Mouse (Mus musculus) liver, embryonic 15.5 days (tissue): ENCODE results near the gene P2ry13. TPM values are rescaled to one million over a fixed set of nuclear protein-coding genes. Genes with fewer than 3 reads are reported as not detected.

Experiments
- ATAC-seq: fragments of 200-750 bp; cut with Nextera tagmentation; 2 replicates; pipeline ENCODE4 v1.8.0; 2017; ENCODE audit warnings: moderate number of reproducible peaks, mild to moderate bottlenecking, moderate library complexity; ENCODE audit not compliant: insufficient read depth
- H3K27ac ChIP-seq: fragments of 300-500 bp; sonication (generic); replicated peaks from 2 replicates; pipeline ENCODE4 v1.5.1; 2015; ENCODE audit warnings: mild to moderate bottlenecking, inconsistent platforms
- H3K27me3 ChIP-seq: fragments of 300-500 bp; sonication (generic); 2 replicates; pipeline ENCODE4 v1.6.1; 2015; ENCODE audit warnings: mild to moderate bottlenecking, inconsistent platforms
- H3K36me3 ChIP-seq: fragments of 300-500 bp; sonication (generic); replicated peaks from 2 replicates; pipeline ENCODE4 v1.6.1; 2015; ENCODE audit warnings: moderate library complexity, mild to moderate bottlenecking, inconsistent platforms
- H3K4me1 ChIP-seq: fragments of 300-500 bp; sonication (generic); replicated peaks from 2 replicates; pipeline ENCODE4 v1.6.1; 2015; ENCODE audit warnings: inconsistent platforms
- H3K4me2 ChIP-seq: fragments of 300-500 bp; sonication (generic); 2 replicates; pipeline ENCODE4 v1.6.1; 2015; ENCODE audit warnings: moderate library complexity, mild to moderate bottlenecking, inconsistent platforms
- H3K4me3 ChIP-seq: fragments of 300-500 bp; sonication (generic); replicated peaks from 2 replicates; pipeline ENCODE4 v1.5.1; 2015; ENCODE audit warnings: mild to moderate bottlenecking, inconsistent platforms
- H3K9ac ChIP-seq: fragments of 300-500 bp; sonication (generic); 2 replicates; pipeline ENCODE4 v1.6.1; 2015; ENCODE audit warnings: moderate library complexity, mild to moderate bottlenecking, inconsistent platforms
- H3K9me3 ChIP-seq: fragments of 300-500 bp; sonication (generic); replicated peaks from 2 replicates; pipeline ENCODE4 v1.6.1; 2016; ENCODE audit warnings: inconsistent platforms
- WGBS: fragments of 180-500 bp; shearing (Covaris S2); methylation state at CpG from one replicate; pipeline ENCODE4 v1.1.7; 2015; ENCODE audit warnings: mixed read lengths; ENCODE audit not compliant: insufficient replicate concordance; 5-methylcytosine and 5-hydroxymethylcytosine counted together
- polyA plus RNA-seq: library from polyadenylated mRNA; unstranded; fragments of >200 nt; fragmentation: Nextera tagmentation; extraction: Ambion mirVana; gene quantifications from 2 replicates; pipeline ENCODE4 v1.2.1, GENCODE M21; 2015

Gene P2ry13
- polyA plus RNA-seq, 1 experiment from 2014 or later: 3.2 TPM

DNA sequence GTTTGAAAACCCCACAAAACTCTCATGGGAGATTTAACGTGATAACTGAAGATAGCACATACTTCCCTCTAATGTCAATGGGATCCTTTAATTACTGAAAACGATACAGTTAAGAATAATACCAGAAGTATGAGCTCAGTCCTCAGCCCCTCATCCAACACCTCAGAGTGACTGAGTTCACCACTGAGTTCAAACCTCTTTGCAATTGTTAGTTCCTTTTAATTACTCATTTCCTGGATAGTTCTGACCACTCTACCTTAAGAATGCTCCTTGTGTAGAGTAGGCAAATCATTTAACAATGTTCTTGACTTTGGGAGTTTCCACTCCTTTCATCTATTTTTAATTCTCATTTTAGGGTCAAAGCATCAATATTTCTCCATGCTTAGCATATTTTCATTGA lies 8.6 kb upstream of the P2ry13 start:
- 56% methylated on average over 2 of the region's 2 CpGs for WGBS
- Histone ChIP-seq H3K4me3 (no peak overlapping the region), H3K27me3 (no peaks in the 10 kb centered on the region), H3K4me2 (no peak overlapping the region), H3K9me3 (no peaks in the 10 kb centered on the region), H3K36me3 (no peaks in the 10 kb centered on the region), H3K4me1 (no peaks in the 10 kb centered on the region), H3K27ac (no peak overlapping the region), H3K9ac (no peak overlapping the region)
- ATAC-seq: no peak

DNA sequence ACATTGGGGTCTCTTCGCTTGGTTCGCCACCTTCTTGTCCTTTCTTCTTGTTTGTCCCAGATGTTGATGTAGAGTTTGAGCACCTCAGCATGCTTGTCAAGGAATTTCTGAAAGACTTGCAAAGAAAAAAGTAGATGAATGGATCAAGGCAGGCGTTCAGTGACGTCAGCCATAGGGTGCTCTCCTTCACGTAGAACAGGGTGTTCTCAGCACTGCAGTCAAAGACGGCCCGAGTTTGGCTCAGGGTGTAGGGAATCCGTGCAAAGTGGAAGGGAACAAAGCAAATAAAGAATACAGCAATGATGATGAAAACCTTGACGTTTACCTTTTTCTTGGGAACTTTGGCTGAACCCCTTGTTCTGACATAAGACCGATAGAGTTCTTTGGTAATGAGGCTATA lies 6.5 kb upstream of the P2ry13 start:
- no peak overlapping the region for H3K4me2 ChIP-seq
- no peak overlapping the region for H3K27ac ChIP-seq
- H3K27me3 ChIP-seq: no peaks in the 10 kb centered on the region
- WGBS: 70% methylated on average over 10 of the region's 10 CpGs
- no peaks in the 10 kb centered on the region for H3K4me1 ChIP-seq
- H3K36me3 ChIP-seq: no peaks in the 10 kb centered on the region
- H3K4me3 ChIP-seq: no peak overlapping the region
- H3K9me3 ChIP-seq: no peaks in the 10 kb centered on the region
- no peak overlapping the region for H3K9ac ChIP-seq
- no peak for ATAC-seq

DNA sequence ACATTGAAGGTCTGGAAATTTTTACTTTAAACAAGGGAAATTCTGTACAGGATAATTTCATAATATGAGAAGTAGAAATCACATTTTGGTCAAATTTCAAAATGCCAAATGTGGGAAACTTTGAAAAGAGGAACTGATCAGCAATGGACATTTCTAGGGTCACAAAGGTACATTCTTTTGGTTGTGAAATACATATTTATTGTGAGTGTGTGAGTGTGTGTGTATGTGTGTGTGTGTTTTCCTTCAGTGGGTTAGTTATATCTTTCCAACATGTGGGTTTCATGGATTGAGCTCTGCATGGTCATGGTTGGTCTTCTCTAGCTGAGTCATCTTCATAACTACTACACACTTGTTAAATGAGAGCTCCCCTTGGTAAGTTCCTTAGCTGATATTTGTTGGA lies 1.7 kb upstream of the P2ry13 start:
- Histone ChIP-seq H3K36me3 (no peaks in the 10 kb centered on the region), H3K27ac (no peak overlapping the region), H3K9ac (no peak overlapping the region), H3K4me3 (no peak overlapping the region), H3K9me3 (no peaks in the 10 kb centered on the region), H3K4me2 (no peak overlapping the region), H3K4me1 (0 out of 2 replicates have a peak, but pooled peaks cover 3% of the 10 kb centered on the region), H3K27me3 (no peaks in the 10 kb centered on the region)
- no peak for ATAC-seq

DNA sequence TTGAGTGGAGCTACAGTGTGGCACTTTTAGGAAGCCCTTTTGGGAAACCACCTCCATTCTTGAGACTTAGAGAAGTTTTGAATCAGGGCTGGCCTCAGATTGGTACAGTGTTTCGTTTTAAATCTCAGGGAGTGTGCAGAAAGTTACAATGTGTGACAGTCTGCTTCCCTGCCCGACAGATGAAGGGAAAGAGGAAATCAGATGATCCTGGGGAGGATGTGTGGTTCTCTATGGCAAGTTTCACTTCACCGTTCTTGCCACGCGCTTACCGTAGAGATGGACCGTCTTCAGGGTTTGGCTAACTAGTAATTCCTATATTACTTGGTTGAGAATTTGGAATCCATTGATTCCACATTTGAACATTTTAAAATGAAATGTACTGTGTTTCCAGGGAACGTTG lies 1.1 kb upstream of the P2ry13 start:
- no peak overlapping the region for H3K4me2 ChIP-seq
- ATAC-seq: no peak; the same call in 1 of the 2 replicates
- H3K9me3 ChIP-seq: no peaks in the 10 kb centered on the region
- no peak overlapping the region for H3K4me3 ChIP-seq
- no peaks in the 10 kb centered on the region for H3K27me3 ChIP-seq
- H3K4me1 ChIP-seq: 0 out of 2 replicates have a peak, but pooled peaks cover 3% of the 10 kb centered on the region
- H3K9ac ChIP-seq: no peak overlapping the region
- WGBS: 42% methylated on average over 8 of the region's 8 CpGs
- no peak overlapping the region for H3K27ac ChIP-seq
- H3K36me3 ChIP-seq: no peaks in the 10 kb centered on the region

DNA sequence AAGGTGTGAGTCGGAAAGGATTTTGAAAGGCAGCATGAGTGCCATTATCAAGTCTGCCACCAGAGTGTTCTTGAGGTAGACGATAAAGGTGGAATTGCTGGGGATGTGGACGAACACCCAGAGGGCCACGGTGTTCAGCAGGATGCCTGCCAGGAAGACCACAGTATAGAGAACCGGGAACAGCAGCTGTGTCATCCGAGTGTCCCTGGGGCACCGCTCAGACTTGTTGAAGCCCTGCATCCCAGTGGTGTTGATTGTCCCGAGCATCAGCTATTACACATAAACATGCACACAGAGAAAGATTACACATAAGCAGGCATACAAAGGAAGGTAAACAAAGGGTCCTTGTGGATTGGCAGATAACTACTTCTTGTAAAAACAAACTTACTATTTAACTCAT lies 593 bp downstream of the P2ry13 start:
- Histone ChIP-seq H3K4me2 (no peak overlapping the region), H3K9me3 (no peaks in the 10 kb centered on the region), H3K4me3 (no peak overlapping the region), H3K36me3 (no peaks in the 10 kb centered on the region), H3K27ac (no peak overlapping the region), H3K4me1 (peaks cover 13% of the 10 kb centered on the region), H3K27me3 (no peaks in the 10 kb centered on the region), H3K9ac (no peak overlapping the region)
- ATAC-seq: no peak
- 60% methylated on average over 8 of the region's 8 CpGs for WGBS

DNA sequence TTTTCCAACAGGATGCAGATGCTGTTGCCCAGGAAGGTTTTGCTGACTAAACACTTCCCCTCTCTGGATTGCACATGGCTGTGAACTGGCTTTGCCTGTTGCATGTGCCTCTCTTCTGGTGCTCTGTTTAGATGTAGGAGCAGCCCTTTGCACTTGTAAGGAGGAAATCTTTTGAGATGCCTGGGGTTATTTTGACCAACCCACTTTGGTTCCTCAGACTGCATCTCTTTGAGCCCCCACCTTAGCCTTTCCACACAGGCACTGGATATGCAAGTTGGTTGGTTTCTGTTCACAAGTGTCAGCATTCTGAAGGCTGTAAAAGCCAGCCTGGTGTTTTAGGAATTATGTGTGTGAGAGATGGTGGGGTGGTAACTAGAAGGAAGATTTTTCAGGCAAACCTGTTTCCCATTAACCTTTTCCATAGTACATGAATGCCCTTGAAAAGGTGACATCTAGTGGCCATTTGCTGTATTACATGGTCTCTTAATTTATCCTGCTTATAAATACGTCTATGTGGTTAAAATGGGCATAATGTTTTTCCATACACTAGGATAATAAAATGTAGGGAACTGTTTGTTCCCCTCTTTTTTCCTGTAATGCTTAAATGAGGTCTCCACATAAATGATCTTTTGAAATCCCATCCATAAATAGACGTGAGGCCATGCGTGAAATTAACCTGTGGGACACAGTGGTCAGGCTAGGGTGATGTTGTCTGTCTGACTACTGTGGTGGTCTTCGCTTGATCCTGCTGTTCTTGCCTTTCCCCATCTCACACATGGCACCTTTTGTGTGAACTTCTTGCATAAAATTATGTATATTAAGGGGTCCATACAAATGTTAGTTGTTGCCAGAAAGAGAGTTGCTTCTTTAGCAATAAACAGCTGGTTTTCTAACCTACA lies 1.8 kb downstream of the P2ry13 start:
- Histone ChIP-seq H3K4me1 (peaks cover 17% of the 10 kb centered on the region), H3K4me3 (no peak overlapping the region), H3K9me3 (no peaks in the 10 kb centered on the region), H3K36me3 (no peaks in the 10 kb centered on the region), H3K27me3 (no peaks in the 10 kb centered on the region), H3K4me2 (no peak overlapping the region), H3K9ac (no peak overlapping the region), H3K27ac (no peak overlapping the region)
- 55% methylated on average over 4 of the region's 4 CpGs for WGBS
- ATAC-seq: no peak

DNA sequence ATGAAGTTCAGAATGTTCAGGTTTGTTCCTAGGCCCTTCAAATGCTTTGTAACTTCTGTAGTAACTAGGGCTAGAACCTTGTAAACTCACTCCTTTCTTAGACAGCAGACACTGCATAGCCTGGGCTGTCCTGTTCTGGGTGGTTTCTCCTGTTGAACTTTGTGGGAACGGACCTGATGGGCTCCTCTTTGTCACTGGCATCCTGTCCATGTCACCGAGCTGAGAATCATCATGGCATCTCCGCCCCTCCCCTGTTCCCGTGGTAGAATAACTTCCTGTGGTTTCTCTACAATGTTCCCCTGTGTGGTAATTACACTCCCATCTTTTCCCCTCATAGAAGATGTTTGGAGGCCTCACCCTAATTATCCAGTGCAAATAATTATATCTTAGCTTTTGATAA lies 4.7 kb downstream of the P2ry13 start:
- no peak overlapping the region for H3K9ac ChIP-seq
- no peak overlapping the region for H3K4me2 ChIP-seq
- H3K27ac ChIP-seq: no peak overlapping the region
- peaks cover 17% of the 10 kb centered on the region for H3K4me1 ChIP-seq
- no peak for ATAC-seq
- no peaks in the 10 kb centered on the region for H3K9me3 ChIP-seq
- no peaks in the 10 kb centered on the region for H3K36me3 ChIP-seq
- H3K4me3 ChIP-seq: no peak overlapping the region
- WGBS: 18% methylated on average over 4 of the region's 4 CpGs
- H3K27me3 ChIP-seq: no peaks in the 10 kb centered on the region

DNA sequence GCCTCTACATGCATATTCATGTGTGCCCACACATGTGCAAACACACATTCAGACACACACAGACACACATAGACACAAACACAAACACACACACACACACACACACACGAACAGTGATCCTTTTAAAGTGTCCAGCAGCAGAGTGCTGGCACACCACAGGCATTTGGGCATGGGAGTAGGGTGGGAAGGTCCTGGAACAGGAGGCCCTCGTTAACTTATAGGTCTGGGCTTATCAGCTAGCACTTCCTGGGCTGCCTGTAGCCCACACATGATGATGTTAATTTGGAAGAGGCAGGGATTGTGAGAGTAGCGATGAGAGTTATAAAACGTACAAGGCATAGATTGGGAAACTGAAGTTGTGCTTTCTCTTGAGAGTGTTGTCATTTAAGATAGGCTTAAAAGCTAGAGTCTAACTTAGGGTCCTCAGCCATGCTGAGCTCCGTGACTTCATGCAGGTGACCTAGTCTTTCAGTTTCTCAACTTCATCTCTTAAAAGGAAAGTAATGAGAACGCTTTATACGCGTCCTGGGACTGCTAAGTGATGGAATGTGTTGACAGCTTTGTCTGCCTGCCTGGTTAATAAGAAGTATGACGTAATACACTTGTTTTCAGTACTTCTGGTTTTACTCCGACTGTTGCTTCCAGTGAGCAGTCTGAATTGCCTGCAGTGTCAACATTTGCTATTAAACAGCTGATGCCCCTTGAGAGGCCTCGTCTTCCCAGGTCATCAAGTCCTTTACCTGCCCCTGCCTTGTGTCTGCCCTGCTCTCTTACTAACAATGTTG lies 5.8 kb downstream of the P2ry13 start:
- Histone ChIP-seq H3K9me3 (no peaks in the 10 kb centered on the region), H3K36me3 (no peaks in the 10 kb centered on the region), H3K4me3 (no peak overlapping the region), H3K27me3 (no peaks in the 10 kb centered on the region), H3K4me2 (no peak overlapping the region), H3K4me1 (peaks cover 17% of the 10 kb centered on the region), H3K9ac (no peak overlapping the region), H3K27ac (no peak overlapping the region)
- WGBS: 42% methylated on average over 11 of the region's 11 CpGs
- ATAC-seq: no peak

DNA sequence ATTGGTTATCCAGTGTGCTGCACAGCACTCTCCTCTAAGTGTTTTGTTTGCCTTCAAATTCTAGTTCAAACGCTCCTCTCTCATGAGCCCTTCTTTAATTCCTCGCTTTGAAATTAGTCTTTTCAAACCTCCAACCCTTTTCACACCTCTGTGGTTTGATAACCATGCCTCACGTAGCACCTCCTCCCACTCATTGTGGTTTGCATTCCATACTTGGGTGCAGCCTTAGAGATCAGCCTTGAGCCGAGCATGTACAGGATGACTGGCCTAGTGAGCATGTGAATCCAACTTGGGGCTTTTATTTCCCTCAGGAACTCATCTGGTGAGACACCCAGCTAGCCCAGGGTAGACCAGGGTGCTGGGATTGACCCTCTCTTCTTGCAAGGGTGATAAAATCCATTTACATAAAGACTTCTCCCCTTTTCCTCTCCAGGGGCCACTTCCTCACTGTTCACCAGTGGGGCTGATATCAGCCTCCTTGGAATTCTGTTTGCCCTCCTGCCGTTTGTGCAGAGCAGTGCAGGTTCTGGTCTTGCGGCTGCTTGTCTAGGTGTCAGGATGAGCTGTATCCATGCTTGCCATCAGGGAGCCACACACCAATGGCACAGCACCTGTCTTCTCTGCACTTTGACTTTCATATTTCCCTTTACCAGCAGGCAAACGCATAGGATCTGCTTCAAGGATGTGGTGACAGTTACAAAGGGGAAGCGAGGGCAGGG lies 6.7 kb downstream of the P2ry13 start:
- ATAC-seq: no peak

DNA sequence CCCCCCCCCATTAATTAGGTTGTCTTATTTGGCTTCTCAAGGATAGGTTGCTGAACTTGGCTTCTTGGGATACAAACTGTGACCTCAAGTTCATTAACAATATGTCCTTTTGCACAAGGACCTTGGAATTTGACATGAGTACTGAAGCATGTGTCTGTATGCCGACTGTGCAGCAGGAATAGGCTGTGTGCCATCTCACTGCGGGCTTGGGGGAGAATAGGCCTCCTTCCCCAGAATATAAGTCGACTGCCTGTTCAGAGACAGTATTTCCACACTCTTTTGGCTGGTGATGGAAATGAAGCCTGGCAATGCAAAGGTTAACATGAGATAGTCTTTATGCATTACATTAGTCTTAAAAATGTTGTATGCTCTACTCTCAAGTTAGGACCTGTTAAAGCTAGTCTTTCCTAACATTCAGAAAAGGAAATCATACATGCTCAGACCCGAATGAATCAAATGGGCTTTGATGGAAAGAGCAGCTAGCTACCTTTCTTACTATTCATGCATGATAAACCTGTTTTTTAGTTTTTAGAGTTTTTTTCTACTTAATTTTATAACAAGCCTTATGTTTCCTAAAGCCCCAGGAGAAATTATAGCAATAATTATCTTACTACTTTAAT lies 13.2 kb downstream of the P2ry13 start:
- H3K36me3 ChIP-seq: no peaks in the 10 kb centered on the region
- H3K9ac ChIP-seq: no peak overlapping the region
- H3K27ac ChIP-seq: no peak overlapping the region
- no peaks in the 10 kb centered on the region for H3K4me1 ChIP-seq
- no peak for ATAC-seq
- WGBS: 61% methylated on average over 4 of the region's 4 CpGs
- H3K27me3 ChIP-seq: no peaks in the 10 kb centered on the region
- H3K4me3 ChIP-seq: no peak overlapping the region
- H3K4me2 ChIP-seq: no peak overlapping the region
- no peaks in the 10 kb centered on the region for H3K9me3 ChIP-seq

More for the DNA sequence above, 6.7 kb downstream of the P2ry13 start:
- Histone ChIP-seq H3K27me3 (no peaks in the 10 kb centered on the region), H3K4me2 (no peak overlapping the region), H3K4me3 (no peak overlapping the region), H3K36me3 (no peaks in the 10 kb centered on the region), H3K4me1 (peaks cover 17% of the 10 kb centered on the region), H3K9me3 (no peaks in the 10 kb centered on the region), H3K27ac (no peak overlapping the region), H3K9ac (no peak overlapping the region)
- WGBS: 42% methylated on average over 8 of the region's 8 CpGs

DNA sequence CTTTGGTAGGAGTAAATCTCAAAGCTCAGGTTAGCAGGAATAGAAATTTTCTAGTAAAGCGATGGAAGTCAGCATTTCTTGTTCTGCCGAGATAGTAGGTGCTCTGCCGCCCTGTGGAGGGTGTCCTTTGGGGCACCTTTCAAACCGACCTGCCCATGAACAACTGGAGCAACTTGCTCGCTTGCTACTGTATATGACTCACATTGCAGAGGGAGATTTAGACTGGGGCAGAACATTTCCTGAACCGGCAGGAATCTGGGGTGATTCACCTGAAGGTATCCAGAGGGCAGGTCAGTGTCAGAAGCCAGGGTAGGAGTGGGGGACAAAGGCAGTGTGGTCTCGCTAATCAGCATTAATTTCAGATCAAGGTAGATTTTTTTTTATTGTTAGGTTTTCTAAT lies 15.7 kb downstream of the P2ry13 start, which contains the start of gene Gpr87:
Gene Gpr87, minus strand, starts transcription at position 167 of the 400 bp plus-strand sequence.
- WGBS: 65% methylated on average over 7 of the region's 7 CpGs
- ATAC-seq: no peak
- H3K36me3 ChIP-seq: no peaks in the 10 kb centered on the region
- H3K9ac ChIP-seq: no peak within 1 kb of the TSS
- H3K9me3 ChIP-seq: no peaks in the 10 kb centered on the region
- no peaks in the 10 kb centered on the region for H3K4me1 ChIP-seq
- H3K27me3 ChIP-seq: no peaks in the 10 kb centered on the region
- no peak within 1 kb of the TSS for H3K4me3 ChIP-seq
- no peak within 1 kb of the TSS for H3K27ac ChIP-seq
- H3K4me2 ChIP-seq: no peak within 1 kb of the TSS
